Mouse (Mus musculus): ENCODE results near the gene Odf3. TPM values are rescaled to one million over a fixed set of nuclear protein-coding genes. Genes with fewer than 3 reads are reported as not detected.

Gene Odf3
- polyA plus RNA-seq, 1 experiment = not detected

DNA sequence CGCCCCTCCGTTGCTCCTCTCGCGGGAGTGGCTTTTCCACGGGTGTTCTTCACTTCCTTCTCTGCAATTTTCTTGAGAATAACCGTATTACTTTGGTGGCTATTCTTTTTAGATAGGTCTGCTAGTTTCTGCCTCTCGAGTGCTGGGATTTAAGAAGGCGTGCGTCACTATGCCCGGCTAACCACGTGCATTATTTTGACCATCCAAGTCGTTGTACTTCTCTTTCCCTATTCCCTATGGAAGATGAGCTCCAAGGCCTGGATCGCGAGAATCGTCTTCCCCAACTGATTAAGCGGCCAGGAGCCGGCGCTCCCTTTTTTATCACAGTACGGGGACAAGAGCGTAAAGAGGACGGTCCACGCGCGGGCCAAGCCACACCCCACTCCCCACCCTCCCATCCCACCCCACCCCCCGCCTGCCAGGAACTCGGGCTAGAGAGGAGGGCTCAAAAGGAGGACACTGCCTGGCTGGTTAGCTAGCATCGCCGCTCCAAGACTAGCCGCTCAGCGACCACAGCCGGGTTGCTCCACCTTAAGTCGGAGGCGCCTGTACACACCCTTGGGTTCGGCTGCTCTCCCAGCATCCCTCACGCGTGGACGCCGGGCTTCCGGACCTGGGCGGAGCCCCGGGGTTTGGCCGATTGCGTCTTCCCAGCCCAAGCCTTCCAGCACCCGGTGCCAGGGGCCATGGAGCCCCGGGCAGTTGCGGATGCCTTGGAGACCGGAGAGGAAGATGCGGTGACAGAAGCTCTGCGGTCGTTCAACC lies 9.4 kb downstream of the Odf3 start, which contains the start of gene Ric8a:
Gene Ric8a (plus strand): TSS at position 173 of the 765 bp plus-strand sequence.
- H3K27me3 ChIP-seq (ENCODE audit: control insufficient read depth, insufficient read depth, low read length, poor library complexity, severe bottlenecking) = no peaks in the 10 kb centered on the region
- H3K4me1 ChIP-seq (ENCODE audit: control insufficient read depth, insufficient read depth, low read length) = peaks cover 3% of the 10 kb centered on the region
- H3K4me3 ChIP-seq (ENCODE audit: low read depth, low read length) = peak within 1 kb of the TSS; percentile 84
- H3K9ac ChIP-seq (ENCODE audit: low read depth, poor library complexity, severe bottlenecking) = peak within 1 kb of the TSS; percentile 85
- no peak for TF ChIP-seq CTCF (IDR thresholded peaks at IDR 0.05; ENCODE audit: low read depth, low read length)
- TF ChIP-seq POLR2A (IDR thresholded peaks at IDR 0.05; ENCODE audit: insufficient read depth, low read length) = no peak
- TF ChIP-seq EP300 (IDR thresholded peaks at IDR 0.05; ENCODE audit: insufficient read depth, low read depth, low read length) = no peak
- H3K36me3 ChIP-seq (ENCODE audit: control insufficient read depth, insufficient read depth, low read length, poor library complexity, severe bottlenecking) = peaks cover 32% of the 10 kb centered on the region
- H3K9me3 ChIP-seq (replicated peaks; ENCODE audit: control insufficient read depth, insufficient read depth, low read length, poor library complexity, severe bottlenecking) = no peaks in the 10 kb centered on the region
- peak within 1 kb of the TSS; percentile 20 for H3K27ac ChIP-seq (ENCODE audit: insufficient read depth, low read length)

DNA sequence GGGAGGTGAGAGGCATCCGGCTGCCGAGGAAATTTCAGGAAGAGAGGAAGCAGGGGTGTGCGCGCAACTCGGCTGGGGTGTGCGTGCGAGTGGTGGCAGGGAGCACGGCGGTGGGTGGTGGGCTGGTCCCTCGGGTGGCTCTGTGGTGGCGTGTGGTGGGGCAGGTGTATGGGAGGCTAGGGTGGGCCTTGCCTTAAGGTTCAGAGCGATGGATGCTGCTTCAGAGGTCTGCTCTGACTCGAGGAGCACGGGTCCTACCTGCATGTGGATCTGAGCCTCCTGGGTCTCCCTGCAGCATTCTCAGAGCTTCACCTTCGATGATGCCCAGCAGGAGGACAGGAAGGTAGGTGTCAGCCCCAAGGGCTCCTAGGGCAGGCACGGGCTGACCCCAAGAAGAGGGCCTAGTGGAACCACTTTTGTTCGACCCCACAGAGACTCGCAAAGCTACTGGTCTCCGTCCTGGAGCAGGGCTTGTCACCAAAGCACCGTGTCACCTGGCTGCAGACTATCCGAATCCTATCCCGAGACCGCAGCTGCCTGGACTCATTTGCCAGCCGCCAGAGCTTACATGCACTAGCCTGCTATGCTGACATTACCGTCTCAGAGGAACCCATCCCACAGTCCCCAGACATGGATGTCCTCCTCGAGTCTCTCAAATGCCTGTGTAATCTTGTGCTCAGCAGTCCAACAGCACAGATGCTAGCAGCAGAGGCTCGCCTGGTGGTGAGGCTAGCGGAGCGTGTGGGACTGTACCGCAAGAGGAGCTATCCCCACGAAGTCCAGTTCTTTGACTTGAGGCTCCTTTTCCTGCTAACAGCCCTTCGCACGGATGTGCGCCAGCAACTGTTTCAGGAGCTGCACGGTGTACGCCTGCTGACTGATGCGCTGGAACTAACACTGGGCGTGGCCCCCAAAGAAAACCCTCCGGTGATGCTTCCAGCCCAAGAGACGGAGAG lies 10.2 kb downstream of the Odf3 start, which contains the start of gene Bet1l:
Gene Bet1l (minus strand): TSS at position 28 of the 956 bp plus-strand sequence.
- H3K27me3 ChIP-seq (ENCODE audit: control insufficient read depth, insufficient read depth, low read length, poor library complexity, severe bottlenecking) = no peaks in the 10 kb centered on the region
- peaks cover 3% of the 10 kb centered on the region for H3K4me1 ChIP-seq (ENCODE audit: control insufficient read depth, insufficient read depth, low read length)
- H3K36me3 ChIP-seq (ENCODE audit: control insufficient read depth, insufficient read depth, low read length, poor library complexity, severe bottlenecking) = peaks cover 41% of the 10 kb centered on the region
- TF ChIP-seq POLR2A (IDR thresholded peaks at IDR 0.05; ENCODE audit: insufficient read depth, low read length) = no peak
- no peak for TF ChIP-seq CTCF (IDR thresholded peaks at IDR 0.05; ENCODE audit: low read depth, low read length)
- no peak for TF ChIP-seq EP300 (IDR thresholded peaks at IDR 0.05; ENCODE audit: insufficient read depth, low read depth, low read length)
- H3K4me3 ChIP-seq (ENCODE audit: low read depth, low read length) = peak within 1 kb of the TSS; percentile 84
- no peaks in the 10 kb centered on the region for H3K9me3 ChIP-seq (replicated peaks; ENCODE audit: control insufficient read depth, insufficient read depth, low read length, poor library complexity, severe bottlenecking)
- H3K27ac ChIP-seq (ENCODE audit: insufficient read depth, low read length) = peak within 1 kb of the TSS; percentile 20
- peak within 1 kb of the TSS; percentile 85 for H3K9ac ChIP-seq (ENCODE audit: low read depth, poor library complexity, severe bottlenecking)

DNA sequence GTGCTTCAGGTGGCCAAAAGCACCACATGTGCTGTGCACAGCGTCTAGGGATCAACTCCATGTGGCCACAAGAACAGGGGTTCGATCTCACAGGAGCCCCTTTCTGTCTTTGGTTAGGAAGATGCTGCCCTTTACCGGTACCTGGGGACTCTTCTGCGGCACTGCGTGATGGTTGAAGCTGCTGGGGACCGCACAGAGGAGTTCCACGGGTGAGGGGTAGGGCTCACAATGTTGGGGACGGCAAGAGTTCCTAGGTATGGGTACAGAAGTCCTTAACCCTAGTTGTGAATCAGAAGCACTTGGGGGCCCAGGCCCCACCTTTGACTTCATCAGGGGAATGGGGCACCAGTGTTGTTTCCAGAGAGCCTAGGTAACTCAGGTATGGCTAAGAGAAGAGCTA lies 11.1 kb downstream of the Odf3 start:
- H3K9me3 ChIP-seq (replicated peaks; ENCODE audit: control insufficient read depth, insufficient read depth, low read length, poor library complexity, severe bottlenecking) = no peaks in the 10 kb centered on the region
- no peaks in the 10 kb centered on the region for H3K27me3 ChIP-seq (ENCODE audit: control insufficient read depth, insufficient read depth, low read length, poor library complexity, severe bottlenecking)
- H3K36me3 ChIP-seq (ENCODE audit: control insufficient read depth, insufficient read depth, low read length, poor library complexity, severe bottlenecking) = peaks cover 46% of the 10 kb centered on the region
- H3K9ac ChIP-seq (ENCODE audit: low read depth, poor library complexity, severe bottlenecking) = no peak overlapping the region
- TF ChIP-seq CTCF (IDR thresholded peaks at IDR 0.05; ENCODE audit: low read depth, low read length) = no peak
- TF ChIP-seq EP300 (IDR thresholded peaks at IDR 0.05; ENCODE audit: insufficient read depth, low read depth, low read length) = no peak
- no peak for TF ChIP-seq POLR2A (IDR thresholded peaks at IDR 0.05; ENCODE audit: insufficient read depth, low read length)
- H3K4me1 ChIP-seq (ENCODE audit: control insufficient read depth, insufficient read depth, low read length) = peaks cover 3% of the 10 kb centered on the region
- peak overlapping the region; percentile 84 for H3K4me3 ChIP-seq (ENCODE audit: low read depth, low read length)
- no peak overlapping the region for H3K27ac ChIP-seq (ENCODE audit: insufficient read depth, low read length)

DNA sequence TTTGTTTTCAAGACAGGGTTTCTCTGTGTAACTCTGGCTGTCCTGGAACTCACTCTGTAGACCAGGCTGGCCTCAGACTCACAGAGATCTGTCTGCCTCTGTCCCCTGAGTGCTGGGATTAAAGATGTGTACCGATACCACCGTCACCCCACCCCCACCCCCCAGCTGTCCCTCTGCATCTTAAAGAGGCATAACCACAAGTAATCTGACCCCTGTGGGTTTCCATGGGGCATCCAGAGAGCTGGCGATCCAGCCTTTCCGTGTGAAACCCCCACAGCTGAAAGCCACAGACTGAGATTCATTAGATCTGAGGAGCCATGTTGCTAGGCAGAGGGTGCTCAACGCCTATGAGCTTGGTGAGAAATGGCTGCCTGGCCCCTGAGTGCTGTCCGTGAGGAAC lies 12.4 kb downstream of the Odf3 start:
- no peak overlapping the region for H3K9ac ChIP-seq (ENCODE audit: low read depth, poor library complexity, severe bottlenecking)
- no peak overlapping the region for H3K4me3 ChIP-seq (ENCODE audit: low read depth, low read length)
- H3K36me3 ChIP-seq (ENCODE audit: control insufficient read depth, insufficient read depth, low read length, poor library complexity, severe bottlenecking) = peaks cover 39% of the 10 kb centered on the region
- no peaks in the 10 kb centered on the region for H3K27me3 ChIP-seq (ENCODE audit: control insufficient read depth, insufficient read depth, low read length, poor library complexity, severe bottlenecking)
- H3K27ac ChIP-seq (ENCODE audit: insufficient read depth, low read length) = no peak overlapping the region
- H3K9me3 ChIP-seq (replicated peaks; ENCODE audit: control insufficient read depth, insufficient read depth, low read length, poor library complexity, severe bottlenecking) = no peaks in the 10 kb centered on the region
- peaks cover 3% of the 10 kb centered on the region for H3K4me1 ChIP-seq (ENCODE audit: control insufficient read depth, insufficient read depth, low read length)
- TF ChIP-seq POLR2A (IDR thresholded peaks at IDR 0.05; ENCODE audit: insufficient read depth, low read length) (no peak), CTCF (IDR thresholded peaks at IDR 0.05; ENCODE audit: low read depth, low read length) (no peak), EP300 (IDR thresholded peaks at IDR 0.05; ENCODE audit: insufficient read depth, low read depth, low read length) (no peak)

DNA sequence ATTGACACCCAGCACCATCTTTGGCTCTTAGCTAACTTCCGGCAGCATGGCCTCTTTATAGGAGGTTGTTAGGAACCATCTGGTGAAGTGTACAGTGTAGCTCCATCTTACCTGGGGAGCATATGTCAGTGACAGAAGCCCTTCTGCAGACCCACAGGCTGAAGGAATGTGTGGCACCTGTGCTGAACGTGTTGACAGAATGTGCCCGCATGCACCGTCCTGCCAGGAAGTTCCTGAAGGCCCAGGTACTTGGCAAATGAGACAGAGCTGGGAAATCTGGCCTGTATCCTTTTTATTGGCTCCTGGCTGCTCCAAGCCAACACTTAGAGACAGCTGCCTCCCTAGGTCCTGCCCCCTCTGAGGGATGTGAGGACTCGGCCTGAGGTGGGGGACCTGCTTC lies 13.1 kb downstream of the Odf3 start:
- Histone ChIP-seq H3K27ac (ENCODE audit: insufficient read depth, low read length) (no peak overlapping the region), H3K4me1 (ENCODE audit: control insufficient read depth, insufficient read depth, low read length) (peaks cover 3% of the 10 kb centered on the region), H3K9me3 (replicated peaks; ENCODE audit: control insufficient read depth, insufficient read depth, low read length, poor library complexity, severe bottlenecking) (no peaks in the 10 kb centered on the region), H3K9ac (ENCODE audit: low read depth, poor library complexity, severe bottlenecking) (no peak overlapping the region), H3K27me3 (ENCODE audit: control insufficient read depth, insufficient read depth, low read length, poor library complexity, severe bottlenecking) (no peaks in the 10 kb centered on the region), H3K4me3 (ENCODE audit: low read depth, low read length) (no peak overlapping the region), H3K36me3 (ENCODE audit: control insufficient read depth, insufficient read depth, low read length, poor library complexity, severe bottlenecking) (peaks cover 39% of the 10 kb centered on the region)
- no peak for TF ChIP-seq CTCF (IDR thresholded peaks at IDR 0.05; ENCODE audit: low read depth, low read length)
- no peak for TF ChIP-seq EP300 (IDR thresholded peaks at IDR 0.05; ENCODE audit: insufficient read depth, low read depth, low read length)
- no peak for TF ChIP-seq POLR2A (IDR thresholded peaks at IDR 0.05; ENCODE audit: insufficient read depth, low read length)

Measured in ES-Bruce4 (cell line).